Mouse (Mus musculus) liver, embryonic 11.5 days (tissue): Measurements from ENCODE around the gene Vtn. TPM values are rescaled to one million over a fixed set of nuclear protein-coding genes. Genes with fewer than 3 reads are reported as not detected.

Experiments used
- ATAC-seq: fragments of 200-750 bp; cut with Nextera tagmentation; replicated peaks from 2 replicates; pipeline ENCODE4 v1.8.0; 2017; ENCODE audit warnings: moderate number of reproducible peaks, mild to moderate bottlenecking, moderate TSS enrichment, moderate library complexity; ENCODE audit not compliant: low FRiP score
- DNase-seq: peaks from one replicate; pipeline ENCODE4 v3.0.0-alpha.2; 2017; ENCODE audit warnings: low spot score
- H3K27ac ChIP-seq: fragments of 300-500 bp; sonication (generic); 2 replicates; pipeline ENCODE4 v1.5.1; 2014; ENCODE audit warnings: mild to moderate bottlenecking, low read depth, low read length, control low read depth
- H3K27me3 ChIP-seq: fragments of 300-500 bp; sonication (generic); replicated peaks from 2 replicates; pipeline ENCODE4 v1.6.1; 2014; ENCODE audit warnings: low read length, mixed read lengths; ENCODE audit not compliant: control insufficient read depth, insufficient read depth
- H3K36me3 ChIP-seq: fragments of 300-500 bp; sonication (generic); 2 replicates; pipeline ENCODE4 v1.6.1; 2014; ENCODE audit warnings: mild to moderate bottlenecking, low read length, moderate library complexity, mixed read lengths; ENCODE audit not compliant: control insufficient read depth, insufficient read depth
- H3K4me1 ChIP-seq: fragments of 300-500 bp; sonication (generic); replicated peaks from 2 replicates; pipeline ENCODE4 v1.6.1; 2014; ENCODE audit warnings: low read length, mixed read lengths; ENCODE audit not compliant: control insufficient read depth, insufficient read depth
- H3K4me2 ChIP-seq: fragments of 300-500 bp; sonication (generic); 2 replicates; pipeline ENCODE4 v1.6.1; 2014; ENCODE audit warnings: mild to moderate bottlenecking, control low read depth, moderate library complexity
- H3K4me3 ChIP-seq: fragments of 300-500 bp; sonication (generic); 2 replicates; pipeline ENCODE4 v1.5.1; 2014; ENCODE audit warnings: low read depth, low read length, control low read depth
- H3K9ac ChIP-seq: fragments of 300-500 bp; sonication (generic); 2 replicates; pipeline ENCODE4 v1.6.1; 2014; ENCODE audit warnings: low read depth, low read length, control low read depth
- H3K9me3 ChIP-seq: fragments of 300-500 bp; sonication (generic); 2 replicates; pipeline ENCODE4 v1.6.1; 2016; ENCODE audit warnings: low read length, inconsistent platforms, mixed read lengths; ENCODE audit not compliant: control insufficient read depth
- WGBS: fragments of 180-500 bp; shearing (Covaris S2); extraction: QIAGEN DNeasy Blood & Tissue Kit; methylation state at CpG from one replicate; pipeline ENCODE4 v1.1.7; 2014; 5-methylcytosine and 5-hydroxymethylcytosine counted together
- polyA plus RNA-seq: library from polyadenylated mRNA; unstranded; fragments of >200 nt; fragmentation: Nextera tagmentation; extraction: Ambion mirVana; gene quantifications from 2 replicates; pipeline ENCODE4 v1.2.1, GENCODE M21; 2014

The Vtn gene
- polyA plus RNA-seq, 1 experiment from 2014 or later: 220 TPM

GRCm38 (mm10) chr11:78535376-78536079, 36.6 kb downstream of the Vtn start:
- Histone ChIP-seq H3K9me3 (no peaks in the 10 kb centered on the region), H3K27me3 (no peaks in the 10 kb centered on the region), H3K4me1 (peaks cover 19% of the 10 kb centered on the region; the same call in 1 of the 2 replicates), H3K36me3 (peaks cover 5% of the 10 kb centered on the region; the same call in 1 of the 2 replicates), H3K4me2 (peak overlapping the region; percentile 94), H3K27ac (peak overlapping the region; percentile 72), H3K4me3 (peak overlapping the region; percentile 83), H3K9ac (peak overlapping the region; percentile 60)
- no peak for ATAC-seq
- WGBS: under 1% methylated on average over 23 of the region's 23 CpGs
- DNase-seq: peak; percentile 42

- DNase-seq: peak; percentile 96
- Histone ChIP-seq H3K27me3 (no peaks in the 10 kb centered on the region), H3K4me3 (peak within 1 kb of the TSS; percentile 83), H3K4me1 (peaks cover 19% of the 10 kb centered on the region; the same call in 1 of the 2 replicates), H3K27ac (peak within 1 kb of the TSS; percentile 81), H3K4me2 (peak within 1 kb of the TSS; percentile 94), H3K9ac (peak within 1 kb of the TSS; percentile 93), H3K9me3 (no peaks in the 10 kb centered on the region), H3K36me3 (peaks cover 8% of the 10 kb centered on the region)
- WGBS: under 1% methylated on average over 52 of the region's 52 CpGs
- ATAC-seq: peak; percentile 97
Observed at GRCm38 (mm10) chr11:78536080-78536689, 37.3 kb downstream of the Vtn start, which contains the start of the genes Tnfaip1 and Ift20. Tnfaip1 (minus strand) TSS chr11:78536332. Ift20 (plus strand) TSS chr11:78536361.

GRCm38 (mm10) chr11:78536690-78537084, 37.8 kb downstream of the Vtn start:
- Histone ChIP-seq H3K27me3 (no peaks in the 10 kb centered on the region), H3K4me2 (peak overlapping the region; percentile 94), H3K27ac (peak overlapping the region; percentile 81), H3K9me3 (no peaks in the 10 kb centered on the region), H3K36me3 (peaks cover 8% of the 10 kb centered on the region), H3K9ac (peak overlapping the region; percentile 93), H3K4me3 (peak overlapping the region; percentile 83), H3K4me1 (peaks cover 19% of the 10 kb centered on the region; the same call in 1 of the 2 replicates)
- ATAC-seq (peak; percentile 2; the same call in 1 of the 2 replicates), DNase-seq (no peak)
- WGBS: 2% methylated on average over 14 of the region's 14 CpGs

- H3K4me3 ChIP-seq: no peak overlapping the region
- 87% methylated on average over 3 of the region's 3 CpGs for WGBS
- H3K27ac ChIP-seq: no peak overlapping the region
- H3K9ac ChIP-seq: no peak overlapping the region
- no peaks in the 10 kb centered on the region for H3K9me3 ChIP-seq
- no peak overlapping the region for H3K4me2 ChIP-seq
- DNase-seq (no peak), ATAC-seq (no peak)
- H3K36me3 ChIP-seq: peaks cover 18% of the 10 kb centered on the region
- H3K27me3 ChIP-seq: no peaks in the 10 kb centered on the region
- peaks cover 15% of the 10 kb centered on the region for H3K4me1 ChIP-seq
Observed at GRCm38 (mm10) chr11:78540358-78540757, 41.5 kb downstream of the Vtn start.

- H3K9ac ChIP-seq: no peak overlapping the region
- ATAC-seq (no peak), DNase-seq (no peak)
- WGBS: 89% methylated on average over 7 of the region's 7 CpGs
- no peaks in the 10 kb centered on the region for H3K27me3 ChIP-seq
- H3K4me2 ChIP-seq: no peak overlapping the region
- peaks cover 20% of the 10 kb centered on the region for H3K4me1 ChIP-seq
- H3K9me3 ChIP-seq: no peaks in the 10 kb centered on the region
- peaks cover 15% of the 10 kb centered on the region for H3K36me3 ChIP-seq
- H3K27ac ChIP-seq: no peak overlapping the region
- H3K4me3 ChIP-seq: no peak overlapping the region
Observed at GRCm38 (mm10) chr11:78544449-78545111, 45.7 kb downstream of the Vtn start.

- ATAC-seq (no peak; the same call in 1 of the 2 replicates), DNase-seq (no peak)
- no peak overlapping the region for H3K9ac ChIP-seq
- no peak overlapping the region for H3K4me2 ChIP-seq
- no peaks in the 10 kb centered on the region for H3K27me3 ChIP-seq
- H3K36me3 ChIP-seq: peaks cover 15% of the 10 kb centered on the region
- WGBS: 53% methylated on average over 8 of the region's 8 CpGs
- no peak overlapping the region for H3K27ac ChIP-seq
- H3K4me1 ChIP-seq: peaks cover 20% of the 10 kb centered on the region
- no peaks in the 10 kb centered on the region for H3K9me3 ChIP-seq
- H3K4me3 ChIP-seq: no peak overlapping the region
Observed at GRCm38 (mm10) chr11:78545181-78545580, 46.3 kb downstream of the Vtn start.

- H3K27ac ChIP-seq: no peak overlapping the region
- ATAC-seq (no peak), DNase-seq (no peak)
- H3K36me3 ChIP-seq: peaks cover 6% of the 10 kb centered on the region; the same call in 1 of the 2 replicates
- H3K4me1 ChIP-seq: peaks cover 20% of the 10 kb centered on the region
- WGBS: 68% methylated on average over 2 of the region's 2 CpGs
- no peak overlapping the region for H3K4me3 ChIP-seq
- peak overlapping the region; percentile 81 for H3K4me2 ChIP-seq
- H3K9ac ChIP-seq: no peak overlapping the region
- H3K27me3 ChIP-seq: no peaks in the 10 kb centered on the region
- no peaks in the 10 kb centered on the region for H3K9me3 ChIP-seq
Observed at GRCm38 (mm10) chr11:78547718-78548460, 49.0 kb downstream of the Vtn start.

- H3K4me1 ChIP-seq: peaks cover 20% of the 10 kb centered on the region
- no peak for ATAC-seq
- no peak for DNase-seq
- 4% methylated on average over 5 of the region's 5 CpGs for WGBS
- H3K36me3 ChIP-seq: no peaks in the 10 kb centered on the region
- H3K9me3 ChIP-seq: no peaks in the 10 kb centered on the region
- peak overlapping the region; percentile 76 for H3K9ac ChIP-seq
- H3K27me3 ChIP-seq: no peaks in the 10 kb centered on the region
- H3K27ac ChIP-seq: peak overlapping the region; percentile 85
- H3K4me3 ChIP-seq: peak overlapping the region; percentile 76
- H3K4me2 ChIP-seq: peak overlapping the region; percentile 81
Observed at GRCm38 (mm10) chr11:78549491-78549987, 50.6 kb downstream of the Vtn start.
